Mouse (Mus musculus) T-helper 1 cell (primary cell): Measurements from ENCODE around the gene Bmp2k.
"Not testable (repeated sequence)": the region's sequence is repeated elsewhere in the genome, so short reads cannot be mapped to it uniquely, and the experiment has no call there.

Experiments
- in situ Hi-C: fragments of 300-600 bp; cut with MboI, MseI; formaldehyde crosslinking; loops from one replicate; pipeline ENCODE4 v1.15.1; 2025; ENCODE audit warnings: high pct_unique_total_duplicates

Gene Bmp2k

DNA sequence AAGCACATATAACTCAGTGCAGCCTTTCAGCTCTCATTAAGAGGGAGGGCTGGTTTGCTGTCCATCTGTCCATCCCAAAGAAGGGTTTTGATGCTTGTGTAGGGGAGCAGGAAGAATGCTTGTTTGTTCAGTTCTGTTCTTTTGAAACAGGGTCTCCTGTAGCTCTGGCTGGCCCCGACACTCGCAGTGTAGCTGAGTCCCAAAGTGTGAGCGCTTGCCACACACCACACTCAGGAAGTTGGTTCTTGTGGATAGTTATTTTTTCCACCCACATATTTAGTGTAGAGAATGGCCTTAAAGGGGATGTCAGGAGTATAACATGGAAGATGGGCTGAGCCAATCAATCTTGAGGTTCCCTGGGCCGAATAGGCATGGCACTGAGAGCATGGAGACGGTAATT lies 4.1 kb downstream of the Bmp2k start:
- in situ Hi-C loops, result loop anchor here (5.0 kb wide), 1 partner anchor 89 kb away; no protein-coding TSS in a partner anchor

DNA sequence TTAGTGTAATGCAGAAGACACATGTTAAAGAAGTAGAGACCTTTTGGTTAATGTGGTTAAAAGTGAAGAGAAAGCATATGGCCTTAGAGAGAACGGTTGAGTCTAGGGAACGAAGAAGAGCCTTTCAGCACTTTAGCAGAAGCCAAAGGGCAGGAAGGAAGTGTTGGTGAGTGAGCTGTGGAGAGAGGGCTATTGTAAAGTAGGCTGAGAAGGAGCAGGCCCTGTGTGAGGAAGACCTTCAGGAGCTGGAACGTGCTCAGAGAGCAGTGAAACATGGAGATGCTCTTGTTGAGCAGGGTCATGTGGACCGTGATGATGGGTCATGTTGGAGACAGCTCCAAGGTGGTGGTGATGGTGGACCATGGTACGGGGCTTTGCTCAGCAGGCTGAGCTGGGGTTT lies 4.8 kb downstream of the Bmp2k start:
- in situ Hi-C loops, result loop anchor here (5.0 kb wide), 1 partner anchor 90 kb away; no protein-coding TSS in a partner anchor

DNA sequence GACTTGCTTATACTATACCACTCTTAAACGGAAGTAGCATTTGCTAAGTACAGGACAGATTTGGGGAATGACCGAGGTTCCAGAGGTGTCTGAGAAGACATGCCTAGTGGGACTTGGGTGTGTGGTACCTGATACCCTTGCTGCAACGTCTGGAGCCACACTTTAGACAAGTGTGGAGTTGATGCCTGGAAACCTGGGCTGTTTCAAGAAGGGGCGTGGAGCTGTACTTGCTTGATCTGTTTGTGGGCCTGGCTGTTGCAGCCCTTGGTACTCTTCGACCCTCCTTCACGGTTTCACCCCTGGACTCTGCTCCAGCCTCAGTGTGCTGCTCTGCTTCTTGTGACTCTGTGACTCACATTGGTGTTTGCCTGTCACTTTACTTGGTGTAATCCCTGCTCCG lies 5.4 kb downstream of the Bmp2k start:
- in situ Hi-C loops, result loop anchor here (5.0 kb wide), 1 partner anchor 91 kb away; no protein-coding TSS in a partner anchor

DNA sequence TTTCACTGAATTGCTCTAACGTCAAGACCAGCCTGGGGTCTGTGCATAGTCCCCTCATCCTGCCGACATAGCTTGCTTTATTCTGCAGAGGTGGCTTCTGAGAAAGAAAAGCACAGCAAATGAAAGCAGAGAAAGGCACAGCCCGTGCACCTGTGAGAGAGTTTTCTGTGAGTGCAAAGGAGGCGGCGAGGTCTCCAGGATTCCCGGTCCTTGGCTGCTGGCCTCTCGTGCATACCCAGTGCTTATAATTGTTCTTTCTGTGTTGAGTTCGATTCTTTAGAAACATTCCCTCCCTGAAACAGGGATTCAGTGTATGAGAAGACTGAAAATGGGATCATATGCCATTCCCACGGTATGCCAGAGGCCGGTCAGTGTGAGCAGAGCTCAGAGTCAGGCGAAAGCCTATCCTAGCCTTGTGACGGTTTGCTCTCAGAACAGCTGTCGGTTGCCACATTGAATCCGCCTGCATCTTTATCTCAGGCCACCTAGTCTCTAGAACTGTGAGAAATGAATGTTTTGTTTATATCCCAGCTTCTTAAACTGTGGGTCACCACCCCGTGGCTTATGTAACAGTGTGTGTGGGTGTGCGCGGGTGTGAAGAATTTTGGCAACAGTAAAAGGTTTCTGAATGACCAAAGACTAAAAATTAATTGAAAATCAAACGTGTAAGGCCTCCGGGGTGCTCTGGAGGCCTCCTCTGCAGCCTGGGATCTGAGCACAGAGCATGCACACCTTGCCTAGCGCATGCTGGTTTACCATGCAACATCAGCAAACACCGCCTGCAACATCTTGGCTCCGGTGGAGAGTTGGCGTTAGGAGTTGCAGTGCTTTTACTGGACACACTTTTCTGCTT lies 6.9 kb downstream of the Bmp2k start:
- in situ Hi-C loops, result loop anchor here (5.0 kb wide), 1 partner anchor 92 kb away; no protein-coding TSS in a partner anchor

DNA sequence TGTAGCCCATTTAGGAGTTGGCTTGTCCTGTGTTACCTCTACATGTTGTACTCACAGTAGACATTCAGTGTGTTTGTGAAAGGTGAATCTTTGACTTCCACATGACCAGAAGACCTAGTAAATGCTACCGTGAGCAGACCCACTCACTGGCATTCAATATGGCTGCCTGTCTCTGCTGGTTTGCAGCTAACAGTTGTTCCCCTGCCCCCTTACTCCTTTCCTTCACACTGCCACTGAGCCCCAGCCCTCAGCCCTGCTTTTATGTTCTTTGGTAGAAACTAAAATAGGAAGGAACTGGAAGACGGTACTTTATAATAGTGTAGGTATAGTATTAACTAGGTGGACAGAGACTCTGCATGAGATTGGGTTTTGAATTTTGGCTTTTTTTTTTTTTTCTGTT lies 8.4 kb downstream of the Bmp2k start:
- in situ Hi-C loops, result no loop called here

DNA sequence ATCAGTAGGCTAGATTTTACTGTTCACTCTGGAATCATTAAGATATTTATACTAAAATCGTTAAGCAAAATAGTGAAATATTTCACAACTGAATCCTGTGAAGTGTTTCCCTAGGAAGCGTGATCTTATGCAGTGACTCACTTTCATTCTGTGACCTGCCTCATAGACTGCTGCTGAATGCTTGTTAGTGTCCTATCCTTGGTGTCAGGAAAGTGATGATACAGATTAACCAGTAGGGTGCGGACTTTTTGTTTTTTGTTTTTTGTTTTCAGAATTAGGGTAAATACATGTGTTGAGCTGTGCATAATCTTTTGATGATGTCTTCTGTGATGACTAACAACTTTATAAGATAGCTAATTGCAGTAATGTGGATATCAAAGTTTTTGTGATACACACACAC lies 9.4 kb downstream of the Bmp2k start:
- in situ Hi-C loops, result no loop called here

DNA sequence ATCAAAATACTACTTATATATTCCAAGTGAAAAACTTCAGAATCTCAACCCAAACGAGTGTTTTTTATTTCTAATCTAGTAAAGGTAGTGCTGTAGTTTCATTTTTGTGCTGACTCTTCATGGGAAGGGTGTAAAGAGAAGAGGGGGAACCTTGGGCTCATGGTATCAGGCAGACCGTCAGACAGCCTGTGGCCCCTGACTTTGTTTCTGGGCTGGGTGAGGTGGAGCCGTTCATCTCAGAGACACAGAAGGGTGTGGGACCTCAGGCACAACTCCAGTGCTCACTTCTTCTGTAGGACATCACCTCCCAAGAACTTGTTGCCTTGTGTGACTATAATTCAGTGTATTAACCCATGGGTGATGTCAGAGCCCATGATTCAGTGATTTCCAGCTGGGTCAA lies 10.0 kb downstream of the Bmp2k start:
- in situ Hi-C loops, result no loop called here

DNA sequence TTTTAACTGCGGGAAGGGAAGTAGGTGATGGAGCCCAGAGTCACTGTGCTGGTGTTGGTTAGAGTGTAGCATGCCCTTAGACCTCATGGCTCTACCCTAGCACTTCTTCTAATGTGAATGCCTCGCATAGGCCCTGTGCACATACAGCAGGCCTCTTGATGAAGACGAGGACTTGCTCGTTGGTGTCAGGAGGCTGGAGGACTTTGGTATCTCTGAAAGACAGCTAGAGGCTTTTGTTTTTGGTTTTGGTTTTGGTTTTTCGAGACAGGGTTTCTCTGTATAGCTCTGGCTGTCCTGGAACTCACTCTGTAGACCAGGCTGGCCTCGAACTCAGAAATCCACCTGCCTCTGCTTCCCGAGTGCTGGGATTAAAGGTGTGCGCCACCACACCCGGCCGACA lies 11.7 kb downstream of the Bmp2k start:
- in situ Hi-C loops, result not testable (repeated sequence)

DNA sequence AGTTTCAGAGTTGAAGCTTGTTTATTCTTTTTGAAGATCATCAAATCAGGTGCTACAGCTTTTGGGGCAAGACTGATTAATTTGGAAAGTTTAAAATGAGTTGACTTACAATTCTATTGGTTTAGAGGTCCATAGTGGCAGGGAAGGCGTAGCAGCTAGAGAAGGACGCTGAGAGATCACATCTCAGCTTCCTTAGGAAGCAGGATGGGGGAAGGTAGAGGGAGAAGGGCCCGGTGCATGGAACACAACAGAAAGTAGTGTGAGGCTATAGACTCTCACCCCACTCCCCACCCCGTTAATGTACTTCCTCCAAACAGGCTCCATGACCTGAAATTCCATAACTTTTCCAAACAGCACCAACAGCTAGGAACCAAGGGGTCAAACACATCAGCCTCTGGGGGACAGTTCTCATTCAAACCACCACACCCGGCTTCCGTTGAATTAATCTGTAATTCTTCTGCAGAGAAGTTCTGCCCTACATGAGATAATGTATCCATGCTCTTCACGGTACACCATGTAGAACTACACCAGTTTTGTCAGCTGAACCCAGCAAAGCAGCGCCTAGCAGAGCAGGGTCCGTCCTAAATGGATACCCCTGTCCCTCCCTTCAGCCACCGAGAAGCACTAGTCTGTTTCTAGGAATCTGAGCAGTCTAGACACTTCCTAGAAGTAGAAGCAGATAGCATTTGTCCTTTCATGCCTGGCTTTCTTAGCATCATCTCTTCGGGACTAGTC lies 12.3 kb downstream of the Bmp2k start:
- in situ Hi-C loops, result no loop called here

DNA sequence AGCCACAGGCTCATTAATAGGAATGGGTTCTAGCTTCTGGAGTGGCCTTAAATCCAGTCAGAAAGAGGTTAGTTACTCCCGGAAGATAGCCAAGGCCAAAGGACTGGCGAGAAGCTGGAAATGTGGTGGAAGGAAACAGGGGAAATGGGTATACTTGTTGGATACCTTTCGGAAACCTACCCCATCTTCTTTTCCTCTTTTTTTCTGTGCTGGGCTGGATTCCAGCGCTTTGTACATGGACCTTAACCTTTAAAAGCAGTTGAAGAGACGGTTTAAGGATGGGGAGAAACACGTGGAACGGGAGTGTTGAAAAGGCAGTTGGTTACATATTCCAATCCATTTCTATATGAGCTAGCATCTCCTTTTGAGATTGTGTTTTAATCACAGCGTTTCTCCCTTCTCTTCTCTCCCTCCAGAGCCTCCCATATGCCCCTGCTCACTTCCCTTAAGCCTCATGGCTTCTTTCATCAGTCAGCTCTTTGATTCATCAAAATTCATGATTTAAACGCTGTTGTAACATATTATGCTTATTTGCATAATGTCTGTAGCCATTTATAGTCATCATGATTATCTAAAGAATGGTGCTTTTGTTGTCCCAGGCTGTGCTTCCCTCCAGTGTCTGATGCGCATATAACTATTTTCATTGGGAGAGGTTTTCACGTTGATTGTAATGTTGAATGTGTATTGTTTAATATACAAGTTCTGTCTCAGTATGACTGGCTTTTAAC lies 18.5 kb downstream of the Bmp2k start:
- in situ Hi-C loops, result no loop called here

DNA sequence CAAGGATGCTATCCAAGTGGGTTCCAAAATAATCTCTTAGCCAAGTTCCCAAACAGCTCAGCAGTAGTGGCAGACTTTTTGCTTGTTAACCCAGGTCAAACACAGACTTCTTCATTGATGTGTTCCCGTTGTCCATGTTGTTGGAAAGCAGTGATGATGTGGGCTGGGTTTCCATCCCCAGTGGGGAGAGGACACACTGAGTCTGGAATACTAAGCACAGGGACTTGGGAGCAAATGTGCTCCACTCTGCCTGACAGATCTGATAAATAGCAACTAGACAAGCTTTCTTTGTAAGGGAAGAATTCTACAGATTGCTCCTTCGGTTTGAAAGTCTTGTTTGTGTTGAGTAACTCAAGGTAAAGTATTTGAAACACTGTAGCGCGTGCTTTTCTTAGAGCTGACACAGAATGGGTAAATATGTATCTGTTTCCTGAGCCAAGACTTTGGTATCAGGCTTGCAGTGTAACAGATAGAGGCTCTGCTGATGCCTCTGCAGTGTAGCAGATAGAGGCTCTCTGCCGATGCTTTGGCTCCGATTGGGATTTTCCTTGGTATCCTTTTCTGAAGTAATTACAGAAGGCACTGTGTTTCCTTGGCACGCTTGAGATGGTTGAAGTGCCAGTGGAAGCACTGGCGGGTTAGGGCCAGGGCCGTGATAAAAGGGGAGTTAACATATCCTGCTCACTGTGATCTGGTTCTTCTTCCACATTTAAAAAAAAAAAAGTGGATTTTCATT lies 19.5 kb downstream of the Bmp2k start:
- in situ Hi-C loops, result no loop called here

DNA sequence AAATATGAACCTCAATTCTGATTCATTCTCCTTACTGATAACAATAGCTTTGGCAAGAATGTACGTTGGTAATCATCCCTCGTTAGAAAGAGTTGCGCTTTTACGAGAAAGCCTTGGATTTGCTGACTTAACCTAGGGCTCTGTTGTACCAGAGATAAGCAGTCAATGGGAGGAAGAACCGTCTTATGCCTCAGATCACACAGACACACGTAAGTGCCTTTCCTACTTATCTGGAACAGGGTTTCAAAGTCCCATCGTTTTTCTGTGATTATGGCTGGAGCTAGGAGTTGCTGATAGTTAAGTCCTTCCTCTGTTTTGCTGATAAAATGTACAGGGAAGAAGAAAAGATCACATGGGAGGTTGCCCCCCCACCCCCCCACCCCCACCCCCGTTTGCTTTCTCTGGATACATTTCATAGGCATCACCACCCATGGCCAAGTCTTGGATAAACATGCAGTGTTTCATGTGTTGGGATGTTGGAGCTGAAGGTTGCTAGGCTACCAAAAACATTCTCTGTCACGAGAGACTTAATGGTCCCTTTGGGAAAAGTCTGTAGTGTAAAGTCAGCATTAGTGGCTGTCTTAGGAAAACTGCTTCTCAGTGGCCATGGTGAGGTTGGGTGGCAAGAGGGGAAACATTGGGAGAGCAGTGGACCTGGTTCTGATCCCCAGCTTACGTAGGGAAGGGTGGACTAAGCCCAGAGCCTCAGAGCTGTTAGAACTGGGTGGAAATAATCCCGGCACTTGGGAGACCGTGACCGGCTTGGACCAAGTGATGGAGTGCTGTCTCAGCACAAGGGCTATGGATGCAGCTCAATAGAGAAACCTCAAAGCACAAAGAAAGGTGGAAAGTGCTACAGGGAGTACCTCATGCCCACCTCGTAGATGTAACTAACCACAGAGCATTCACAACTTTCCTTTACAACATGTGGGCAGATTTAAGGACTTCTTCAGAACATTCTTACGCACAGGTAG lies 25.1 kb downstream of the Bmp2k start:
- in situ Hi-C loops, result no loop called here

DNA sequence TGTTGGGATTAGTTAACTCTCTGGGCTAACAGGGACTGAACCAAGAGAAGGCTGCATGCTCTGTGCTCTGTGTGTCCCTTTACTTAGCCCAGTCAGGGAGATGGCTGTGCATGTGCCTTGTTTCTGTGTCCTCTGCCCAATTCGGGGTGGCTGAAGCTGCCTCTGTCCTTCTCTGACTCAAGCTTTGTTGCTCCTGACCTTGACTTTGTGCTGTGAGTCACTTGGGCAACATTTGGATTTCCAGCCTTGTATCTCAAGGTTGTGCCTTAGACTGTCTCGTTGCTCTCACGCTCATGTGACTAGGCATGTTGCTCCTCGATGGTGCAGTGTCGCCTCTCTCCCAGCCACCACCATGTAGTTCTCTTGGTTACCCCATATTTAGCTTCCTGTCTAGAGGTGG lies 27.3 kb downstream of the Bmp2k start:
- in situ Hi-C loops, result no loop called here

DNA sequence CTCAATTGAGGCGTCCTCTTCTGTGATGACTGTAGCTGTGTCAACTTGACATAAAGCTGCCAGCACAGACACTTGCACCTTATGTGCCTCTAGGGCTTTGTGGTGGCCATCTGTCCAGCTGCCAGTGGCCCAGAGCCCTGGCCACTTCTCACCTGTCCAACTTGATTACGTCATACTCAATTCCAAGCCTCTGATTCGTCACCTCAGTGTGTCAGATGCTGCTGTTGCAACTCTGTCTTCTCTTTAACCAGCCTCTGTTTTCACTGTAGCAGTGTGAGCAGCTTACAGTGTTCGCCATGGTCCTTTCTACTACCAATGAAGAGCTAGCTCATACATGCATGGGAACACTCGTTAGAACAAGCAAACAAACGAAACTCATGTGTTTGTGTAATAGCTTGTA lies 28.2 kb downstream of the Bmp2k start:
- in situ Hi-C loops, result no loop called here

DNA sequence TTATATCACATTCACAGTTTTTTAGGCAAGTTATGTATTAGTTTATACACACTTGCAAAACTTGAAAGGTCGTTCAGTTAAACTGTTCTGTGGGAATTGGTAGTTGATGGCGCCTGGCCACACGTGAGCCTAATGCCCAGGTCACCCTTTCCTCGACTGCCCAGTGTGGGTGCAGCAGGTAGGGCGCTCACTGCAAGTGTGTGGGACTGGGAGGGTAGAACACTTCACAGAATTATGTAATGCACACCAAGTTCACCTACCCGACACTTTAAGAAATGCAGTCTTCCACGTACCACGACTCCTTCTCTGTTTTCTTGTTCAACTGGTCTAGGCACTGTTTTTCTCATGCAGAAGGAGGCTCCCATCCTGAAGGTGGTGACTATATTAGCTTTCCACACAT lies 30.5 kb downstream of the Bmp2k start:
- in situ Hi-C loops, result no loop called here

DNA sequence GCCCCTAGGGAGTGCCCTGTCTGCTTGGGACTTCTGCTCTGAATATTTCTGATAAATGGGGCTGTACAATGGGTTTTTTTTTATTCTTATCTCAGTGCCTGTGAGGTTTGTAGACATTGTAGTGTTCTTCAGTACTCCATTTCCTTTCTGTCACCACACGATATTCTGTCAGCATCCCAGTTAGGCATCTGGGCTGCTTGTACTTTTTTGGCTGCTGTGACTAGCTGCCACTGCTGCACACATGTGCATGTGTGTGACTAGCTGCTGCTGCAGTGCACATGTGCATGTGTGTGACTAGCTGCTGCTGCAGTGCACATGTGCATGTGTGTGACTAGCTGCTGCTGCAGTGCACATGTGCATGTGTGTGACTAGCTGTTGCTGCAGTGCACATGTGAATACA lies 31.4 kb downstream of the Bmp2k start:
- in situ Hi-C loops, result not testable (repeated sequence)

DNA sequence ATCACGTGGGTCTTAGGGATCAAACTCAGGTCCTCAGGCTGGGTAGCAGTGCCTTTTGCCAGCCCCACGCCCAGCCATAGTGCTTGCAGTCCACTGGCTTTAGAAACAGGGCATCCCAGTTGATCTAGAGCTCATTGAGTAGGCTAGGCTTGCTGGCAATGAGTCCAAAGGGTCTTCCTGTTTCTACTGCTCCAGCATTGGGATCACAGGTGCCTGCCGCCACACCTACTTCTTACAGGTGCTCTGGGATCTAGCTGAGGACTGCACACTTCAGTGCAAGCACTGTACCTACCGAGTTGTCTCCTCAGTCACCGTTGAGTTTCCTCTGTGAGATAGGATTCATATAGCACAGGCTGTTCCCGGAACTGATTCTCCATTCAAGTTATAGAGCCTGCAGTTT lies 34.3 kb downstream of the Bmp2k start:
- in situ Hi-C loops, result no loop called here

DNA sequence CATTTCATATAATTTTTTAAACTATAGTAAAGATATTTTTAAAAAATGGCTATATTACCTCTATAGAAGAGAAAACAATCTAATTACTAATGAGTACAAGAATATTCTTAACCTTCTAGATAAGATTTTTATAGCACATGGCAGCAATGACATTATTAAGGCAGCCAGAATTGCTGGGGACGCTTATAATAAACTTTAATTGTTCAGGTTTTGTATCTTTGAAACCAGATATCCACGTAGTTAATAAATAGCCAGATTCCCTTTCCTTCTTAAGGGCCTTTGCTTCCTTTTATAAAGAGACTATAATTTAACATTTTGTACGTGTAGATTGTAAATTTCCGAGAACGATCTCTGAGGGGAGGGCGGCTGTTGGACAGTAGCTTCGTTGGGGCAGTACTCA lies 47.8 kb downstream of the Bmp2k start:
- in situ Hi-C loops, result no loop called here

DNA sequence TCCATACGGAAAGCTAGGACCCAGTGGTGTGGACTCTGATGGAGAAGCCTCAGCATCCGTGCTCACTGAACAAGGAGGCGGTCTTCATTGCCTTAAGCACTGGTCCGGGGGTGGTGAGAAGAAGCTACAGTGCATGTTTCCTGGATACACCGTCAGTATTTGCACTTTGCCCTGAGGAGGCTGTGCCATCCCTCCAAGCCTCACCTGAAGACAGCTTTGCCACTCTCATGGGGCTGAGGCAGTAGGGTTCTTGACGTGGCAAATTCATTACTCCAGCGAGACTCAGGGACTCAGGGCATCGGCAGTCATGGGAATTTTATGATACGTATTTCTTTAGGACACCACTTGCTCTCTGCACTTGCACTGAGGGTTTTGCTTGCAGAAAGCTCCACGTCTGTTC lies 49.2 kb downstream of the Bmp2k start:
- in situ Hi-C loops, result no loop called here

DNA sequence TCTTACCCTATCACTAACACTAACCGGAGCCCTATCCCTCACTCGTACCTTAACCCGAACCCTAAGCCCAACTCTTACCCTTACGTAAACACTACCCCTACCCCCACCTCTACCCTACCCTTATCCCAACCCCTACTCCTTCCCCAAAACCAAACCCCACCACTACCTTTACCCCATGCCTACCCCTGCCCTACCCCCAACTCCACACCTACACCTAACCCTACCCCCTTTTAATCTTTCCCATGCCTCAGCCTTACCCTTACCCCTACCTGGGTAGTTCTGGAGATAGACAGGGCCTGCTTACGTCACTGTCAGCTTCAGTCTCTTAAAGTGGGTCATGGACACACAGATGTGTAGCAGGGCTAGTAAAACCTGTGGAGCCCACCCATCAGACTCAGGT lies 51.4 kb downstream of the Bmp2k start:
- in situ Hi-C loops, result no loop called here
